Mouse (Mus musculus) thymus, adult 2 months (tissue): Measurements from ENCODE around the gene Samd4. TPM values are rescaled to one million over a fixed set of nuclear protein-coding genes. Genes with fewer than 3 reads are reported as not detected.

Experiments
- DNase-seq: peaks from one replicate; pipeline ENCODE4 v3.0.0; 2021
- H3K27ac ChIP-seq: fragments of 200-500 bp; 2 replicates; pipeline ENCODE4 v1.5.1; 2012; ENCODE audit warnings: low read length, control low read depth; ENCODE audit not compliant: control insufficient read depth, insufficient read depth
- H3K27me3 ChIP-seq: fragments of 200-500 bp; 2 replicates; pipeline ENCODE4 v1.6.1; 2012; ENCODE audit warnings: mild to moderate bottlenecking, low read length, moderate library complexity, mixed read lengths; ENCODE audit not compliant: control insufficient read depth, insufficient read depth
- H3K36me3 ChIP-seq: fragments of 200-500 bp; 2 replicates; pipeline ENCODE4 v1.6.1; 2012; ENCODE audit warnings: mild to moderate bottlenecking, low read length, moderate library complexity; ENCODE audit not compliant: control insufficient read depth, insufficient read depth
- H3K4me1 ChIP-seq: fragments of 200-500 bp; replicated peaks from 2 replicates; pipeline ENCODE4 v1.6.1; 2012; ENCODE audit warnings: low read length; ENCODE audit not compliant: control insufficient read depth, insufficient read depth
- H3K4me3 ChIP-seq: fragments of 200-500 bp; 2 replicates; pipeline ENCODE4 v1.5.1; 2012; ENCODE audit warnings: mild to moderate bottlenecking, low read length, control low read depth, moderate library complexity; ENCODE audit not compliant: control insufficient read depth, insufficient read depth
- CTCF ChIP-seq: fragments of 200-500 bp; IDR thresholded peaks from 2 replicates; pipeline ENCODE4 v1.5.1; 2012; ENCODE audit warnings: mild to moderate bottlenecking, control low read depth, low read length, moderate library complexity, borderline replicate concordance; ENCODE audit not compliant: control insufficient read depth, poor library complexity, insufficient read depth; ENCODE audit errors: extremely low read depth
- POLR2A ChIP-seq: fragments of 200-500 bp; IDR thresholded peaks from 2 replicates; pipeline ENCODE4 v1.6.1; 2012; ENCODE audit warnings: mild to moderate bottlenecking, low read length, control low read depth, moderate library complexity; ENCODE audit not compliant: control insufficient read depth, poor library complexity, insufficient read depth; ENCODE audit errors: extremely low read depth
- WGBS: fragments of 180-500 bp; shearing (Covaris S2); methylation state at CpG from one replicate; pipeline ENCODE4 v1.1.7; 2018; 5-methylcytosine and 5-hydroxymethylcytosine counted together
- polyA plus RNA-seq: library from polyadenylated mRNA; depleted of rRNA; stranded (reverse); fragments of >200 nt; gene quantifications from 2 replicates; pipeline ENCODE4 v1.2.3, GENCODE M21; 2012

Gene Samd4
- polyA plus RNA-seq, 1 experiment = 3.1 TPM

- H3K4me1 ChIP-seq = peaks cover 13% of the 10 kb centered on the region
- H3K4me3 ChIP-seq = no peak overlapping the region
- H3K27me3 ChIP-seq = no peaks in the 10 kb centered on the region
- no peak for DNase-seq
- WGBS = 81% methylated on average over 4 of the region's 4 CpGs
- no peaks in the 10 kb centered on the region for H3K36me3 ChIP-seq
- no peak overlapping the region for H3K27ac ChIP-seq
- TF ChIP-seq CTCF (no peak), POLR2A (no peak)
Observed at GRCm38 (mm10) chr14:47032140-47032539, 149.5 kb downstream of the Samd4 start.

GRCm38 (mm10) chr14:47033423-47033822 is 150.8 kb downstream of the Samd4 start:
- peaks cover 6% of the 10 kb centered on the region for H3K4me1 ChIP-seq
- TF ChIP-seq POLR2A (no peak), CTCF (no peak)
- H3K27ac ChIP-seq = no peak overlapping the region
- H3K4me3 ChIP-seq = no peak overlapping the region
- H3K27me3 ChIP-seq = no peaks in the 10 kb centered on the region
- WGBS = 91% methylated on average over 5 of the region's 5 CpGs
- no peak for DNase-seq
- no peaks in the 10 kb centered on the region for H3K36me3 ChIP-seq

GRCm38 (mm10) chr14:47041699-47042098 is 159.0 kb downstream of the Samd4 start:
- Histone ChIP-seq H3K27ac (no peak overlapping the region), H3K4me3 (no peak overlapping the region), H3K36me3 (no peaks in the 10 kb centered on the region), H3K27me3 (no peaks in the 10 kb centered on the region), H3K4me1 (no peaks in the 10 kb centered on the region; the same call in 1 of the 2 replicates)
- no peak for DNase-seq
- TF ChIP-seq POLR2A (no peak), CTCF (no peak)
- 95% methylated on average over 3 of the region's 3 CpGs for WGBS

- 95% methylated on average over 6 of the region's 6 CpGs for WGBS
Observed at GRCm38 (mm10) chr14:47049051-47049450, 166.4 kb downstream of the Samd4 start.

GRCm38 (mm10) chr14:47051743-47052610 is 169.3 kb downstream of the Samd4 start:
- TF ChIP-seq CTCF (no peak), POLR2A (no peak)
- Histone ChIP-seq H3K4me3 (no peak overlapping the region), H3K4me1 (no peaks in the 10 kb centered on the region), H3K27ac (no peak overlapping the region), H3K36me3 (no peaks in the 10 kb centered on the region), H3K27me3 (no peaks in the 10 kb centered on the region)
- DNase-seq = no peak
- whole genome bisulfite sequencing = over 99% methylated on average over 5 of the region's 5 CpGs

More at GRCm38 (mm10) chr14:47049051-47049450, 166.4 kb downstream of the Samd4 start:
- H3K4me3 ChIP-seq = no peak overlapping the region
- H3K4me1 ChIP-seq = no peaks in the 10 kb centered on the region
- no peaks in the 10 kb centered on the region for H3K27me3 ChIP-seq
- no peak for DNase-seq
- TF ChIP-seq CTCF (no peak), POLR2A (no peak)
- no peak overlapping the region for H3K27ac ChIP-seq
- no peaks in the 10 kb centered on the region for H3K36me3 ChIP-seq

GRCm38 (mm10) chr14:47053101-47053500 is 170.4 kb downstream of the Samd4 start:
- TF ChIP-seq POLR2A (no peak), CTCF (no peak)
- DNase-seq = no peak

GRCm38 (mm10) chr14:47053824-47054223 is 171.2 kb downstream of the Samd4 start:
- H3K4me3 ChIP-seq = no peak overlapping the region
- 97% methylated on average over 5 of the region's 5 CpGs for WGBS
- no peaks in the 10 kb centered on the region for H3K27me3 ChIP-seq
- H3K36me3 ChIP-seq = no peaks in the 10 kb centered on the region
- H3K27ac ChIP-seq = no peak overlapping the region
- TF ChIP-seq CTCF (no peak), POLR2A (no peak)
- DNase-seq = no peak
- H3K4me1 ChIP-seq = no peaks in the 10 kb centered on the region

More at GRCm38 (mm10) chr14:47053101-47053500, 170.4 kb downstream of the Samd4 start:
- Histone ChIP-seq H3K4me3 (no peak overlapping the region), H3K4me1 (no peaks in the 10 kb centered on the region), H3K27me3 (no peaks in the 10 kb centered on the region), H3K27ac (no peak overlapping the region), H3K36me3 (no peaks in the 10 kb centered on the region)
- WGBS = 38% methylated on average over 1 of the region's 1 CpGs
